Mouse (Mus musculus) heart, postnatal 0 days (tissue): ENCODE data around the gene Tifa. TPM values are rescaled to one million over a fixed set of nuclear protein-coding genes. Genes with fewer than 3 reads are reported as not detected.

Experiments
- ATAC-seq: fragments of 200-750 bp; cut with Nextera tagmentation; 2 replicates; pipeline ENCODE4 v1.8.0; 2017; ENCODE audit warnings: low read depth, moderate number of reproducible peaks, moderate library complexity; ENCODE audit not compliant: insufficient read depth
- DNase-seq: peaks from one replicate; pipeline ENCODE4 v3.0.0-alpha.2; 2016; ENCODE audit warnings: low spot score
- H3K27ac ChIP-seq: fragments of 300-500 bp; sonication (generic); 2 replicates; pipeline ENCODE4 v1.5.1; 2014; ENCODE audit warnings: low read depth, mild to moderate bottlenecking
- H3K27me3 ChIP-seq: fragments of 300-500 bp; sonication (generic); 2 replicates; pipeline ENCODE4 v1.6.1; 2014; ENCODE audit warnings: low read length, mixed read lengths; ENCODE audit not compliant: control insufficient read depth, insufficient read depth
- H3K36me3 ChIP-seq: fragments of 300-500 bp; sonication (generic); replicated peaks from 2 replicates; pipeline ENCODE4 v1.6.1; 2014; ENCODE audit warnings: low read length, mixed read lengths; ENCODE audit not compliant: control insufficient read depth, insufficient read depth
- H3K4me1 ChIP-seq: fragments of 300-500 bp; sonication (generic); 2 replicates; pipeline ENCODE4 v1.6.1; 2014; ENCODE audit warnings: antibody characterized with exemption; ENCODE audit not compliant: control insufficient read depth, insufficient read depth
- H3K4me2 ChIP-seq: fragments of 300-500 bp; sonication (generic); 2 replicates; pipeline ENCODE4 v1.6.1; 2014; ENCODE audit warnings: low read depth, mild to moderate bottlenecking, low read length, moderate library complexity
- H3K4me3 ChIP-seq: fragments of 300-500 bp; sonication (generic); 2 replicates; pipeline ENCODE4 v1.5.1; 2014; ENCODE audit warnings: low read depth, low read length
- H3K9ac ChIP-seq: fragments of 300-500 bp; sonication (generic); replicated peaks from 2 replicates; pipeline ENCODE4 v1.6.1; 2014; ENCODE audit warnings: low read depth, low read length, mixed read lengths
- H3K9me3 ChIP-seq: fragments of 300-500 bp; sonication (generic); replicated peaks from 2 replicates; pipeline ENCODE4 v1.6.1; 2016; ENCODE audit warnings: low read length; ENCODE audit not compliant: control insufficient read depth
- CTCF ChIP-seq: IDR thresholded peaks from 2 replicates; pipeline ENCODE4 v1.5.1; 2016; ENCODE audit warnings: antibody characterized with exemption, control low read depth, low read depth
- EP300 ChIP-seq: IDR thresholded peaks from 2 replicates; pipeline ENCODE4 v1.6.1; 2016; ENCODE audit warnings: antibody characterized with exemption, low read depth
- WGBS: fragments of 180-500 bp; shearing (Covaris S2); extraction: QIAGEN DNeasy Blood & Tissue Kit; methylation state at CpG from one replicate; pipeline ENCODE4 v1.1.7; 2014; 5-methylcytosine and 5-hydroxymethylcytosine counted together
- polyA plus RNA-seq: library from polyadenylated mRNA; unstranded; fragments of >200 nt; fragmentation: Nextera tagmentation; extraction: Ambion mirVana; gene quantifications from 2 replicates; pipeline ENCODE4 v1.2.1, GENCODE M21; 2015
- total RNA-seq: library from RNA; depleted of rRNA; stranded (reverse); fragments of >200 nt; gene quantifications from 2 replicates; pipeline ENCODE4 v1.2.3, GENCODE M21; 2014; ENCODE audit warnings: low replicate concordance

Tifa gene
- total and polyA plus RNA-seq, 2 experiments from 2014 or later, result 1.4 to 2.6 TPM

DNA sequence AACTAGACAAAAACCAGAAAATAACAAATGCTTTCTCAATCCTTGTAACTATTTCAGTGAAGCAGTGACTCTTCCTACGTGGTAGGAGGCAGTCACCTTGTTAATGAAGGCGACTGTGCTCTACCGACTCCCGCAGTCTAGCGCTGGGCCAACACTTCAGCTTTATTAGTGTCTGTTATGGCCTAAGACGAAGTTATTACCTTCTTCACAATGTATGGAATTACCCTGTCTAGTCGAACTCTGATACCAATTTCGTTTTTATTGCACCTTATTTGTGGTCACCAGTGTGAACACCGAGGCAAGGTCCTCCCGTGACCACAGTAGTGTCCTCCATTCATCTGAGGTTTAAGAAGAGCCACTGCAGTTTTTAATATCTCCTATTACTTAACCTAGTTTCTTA is 40.6 kb downstream of the Tifa start:
- H3K36me3 ChIP-seq, result 0 out of 2 replicates have a peak, but pooled peaks cover 4% of the 10 kb centered on the region
- no peak overlapping the region for H3K27ac ChIP-seq
- TF ChIP-seq EP300 (no peak), CTCF (no peak)
- ATAC-seq, result no peak
- DNase-seq, result no peak
- no peaks in the 10 kb centered on the region for H3K27me3 ChIP-seq
- no peak overlapping the region for H3K4me3 ChIP-seq
- no peaks in the 10 kb centered on the region for H3K4me1 ChIP-seq
- H3K9ac ChIP-seq, result no peak overlapping the region
- H3K9me3 ChIP-seq, result no peaks in the 10 kb centered on the region
- no peak overlapping the region for H3K4me2 ChIP-seq
- WGBS, result 87% methylated on average over 10 of the region's 10 CpGs

DNA sequence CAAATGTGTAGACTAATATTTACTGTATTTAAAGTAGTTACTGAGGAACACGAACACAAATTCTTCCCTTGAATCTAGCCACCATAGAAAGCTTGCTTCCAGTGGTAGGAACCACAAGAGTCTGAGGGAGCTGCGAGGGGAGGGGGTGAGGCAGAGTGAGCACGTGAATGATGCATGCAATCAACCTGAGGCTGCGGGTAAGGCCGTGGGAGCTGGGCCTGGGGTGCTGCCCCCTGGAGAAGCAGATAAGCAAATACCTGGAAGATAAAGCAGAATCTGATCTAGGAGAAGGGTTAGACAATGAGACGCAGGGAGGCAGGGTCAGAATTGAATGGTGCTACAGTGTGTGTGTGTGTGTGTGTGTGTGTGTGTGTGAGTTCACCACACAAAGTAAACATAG is 41.5 kb downstream of the Tifa start:
- DNase-seq (no peak), ATAC-seq (no peak)
- H3K9ac ChIP-seq, result no peak overlapping the region
- no peaks in the 10 kb centered on the region for H3K4me1 ChIP-seq
- no peaks in the 10 kb centered on the region for H3K27me3 ChIP-seq
- 0 out of 2 replicates have a peak, but pooled peaks cover 4% of the 10 kb centered on the region for H3K36me3 ChIP-seq
- 65% methylated on average over 6 of the region's 6 CpGs for WGBS
- H3K27ac ChIP-seq, result no peak overlapping the region
- H3K4me2 ChIP-seq, result no peak overlapping the region
- TF ChIP-seq EP300, result no peak
- no peak for TF ChIP-seq CTCF
- no peaks in the 10 kb centered on the region for H3K9me3 ChIP-seq
- no peak overlapping the region for H3K4me3 ChIP-seq

DNA sequence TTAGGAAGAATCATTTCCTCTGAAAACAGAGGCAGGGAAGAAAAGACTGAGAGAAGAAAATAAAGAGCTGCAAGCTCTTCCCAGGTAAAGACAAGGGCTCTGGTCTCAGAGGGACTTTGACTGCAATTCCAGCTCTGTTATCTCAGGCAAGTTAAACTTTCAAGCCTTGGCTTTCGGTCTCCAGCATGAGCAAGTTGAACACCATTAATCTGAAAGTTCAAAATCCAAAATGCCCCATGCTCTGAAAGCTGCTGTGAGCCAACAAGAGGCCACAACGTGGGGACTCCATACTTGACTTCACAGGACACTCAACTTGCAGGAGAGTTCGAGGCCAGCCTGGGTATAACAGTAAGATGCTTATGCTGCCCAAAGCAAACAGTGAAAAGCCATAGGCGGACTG is 44.4 kb downstream of the Tifa start:
- Histone ChIP-seq H3K27ac (no peak overlapping the region), H3K4me3 (no peak overlapping the region), H3K27me3 (0 out of 2 replicates have a peak, but pooled peaks cover 2% of the 10 kb centered on the region), H3K4me1 (0 out of 2 replicates have a peak, but pooled peaks cover 9% of the 10 kb centered on the region), H3K36me3 (0 out of 2 replicates have a peak, but pooled peaks cover 4% of the 10 kb centered on the region), H3K9ac (no peak overlapping the region), H3K4me2 (no peak overlapping the region), H3K9me3 (no peaks in the 10 kb centered on the region)
- WGBS, result 78% methylated on average over 4 of the region's 4 CpGs
- ATAC-seq (no peak), DNase-seq (no peak)
- TF ChIP-seq CTCF (no peak), EP300 (no peak)

DNA sequence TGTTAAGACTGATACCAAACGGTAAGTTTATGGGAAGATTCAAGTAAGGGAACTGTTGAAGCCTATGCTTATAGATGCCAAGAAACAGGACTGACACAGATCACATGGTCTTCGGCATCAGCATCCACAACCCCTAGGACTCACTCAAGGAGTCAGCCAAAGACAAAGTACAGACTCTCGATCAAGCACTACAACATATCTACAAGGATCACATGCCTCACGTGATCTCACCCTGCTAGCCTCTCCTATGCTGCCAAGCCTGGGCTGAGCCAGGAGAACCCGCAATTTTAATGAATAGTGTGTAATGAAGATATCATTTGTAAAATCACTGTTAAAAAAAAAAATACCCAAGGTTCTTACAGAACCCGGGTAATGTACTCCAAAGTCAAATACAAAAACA is 46.0 kb downstream of the Tifa start:
- Histone ChIP-seq H3K9me3 (no peaks in the 10 kb centered on the region), H3K36me3 (0 out of 2 replicates have a peak, but pooled peaks cover 4% of the 10 kb centered on the region), H3K4me3 (no peak overlapping the region), H3K27me3 (0 out of 2 replicates have a peak, but pooled peaks cover 2% of the 10 kb centered on the region), H3K27ac (no peak overlapping the region), H3K9ac (no peak overlapping the region), H3K4me1 (0 out of 2 replicates have a peak, but pooled peaks cover 9% of the 10 kb centered on the region), H3K4me2 (no peak overlapping the region)
- TF ChIP-seq CTCF (no peak), EP300 (no peak)
- 54% methylated on average over 6 of the region's 6 CpGs for WGBS
- DNase-seq (no peak), ATAC-seq (no peak)

DNA sequence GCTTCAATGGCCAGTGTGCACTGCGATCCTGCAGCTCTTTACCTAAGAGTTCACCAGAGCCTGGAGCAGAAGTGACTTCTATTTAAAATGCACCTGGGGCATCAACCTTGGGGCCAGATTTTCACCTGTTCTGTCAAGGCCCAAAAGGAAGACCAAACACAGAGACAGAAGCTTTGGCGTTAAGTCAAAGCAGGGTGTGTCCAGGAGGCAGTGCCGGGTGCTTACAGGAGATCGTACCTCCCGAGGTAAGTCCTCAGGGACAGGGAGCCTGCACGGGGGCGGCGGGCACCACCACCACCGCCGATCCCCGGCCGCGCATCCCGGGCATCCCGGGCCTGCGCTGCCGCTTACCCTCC is 47.2 kb downstream of the Tifa start:
- Histone ChIP-seq H3K4me1 (0 out of 2 replicates have a peak, but pooled peaks cover 9% of the 10 kb centered on the region), H3K9ac (peak overlapping the region; percentile 77), H3K4me3 (peak overlapping the region; percentile 93), H3K27me3 (0 out of 2 replicates have a peak, but pooled peaks cover 5% of the 10 kb centered on the region), H3K36me3 (no peaks in the 10 kb centered on the region), H3K27ac (peak overlapping the region; percentile 93), H3K9me3 (no peaks in the 10 kb centered on the region), H3K4me2 (peak overlapping the region; percentile 94)
- peak; percentile 6 for DNase-seq
- ATAC-seq, result no peak
- TF ChIP-seq CTCF, result no peak
- TF ChIP-seq EP300, result no peak
- WGBS, result 1% methylated on average over 17 of the region's 17 CpGs

DNA sequence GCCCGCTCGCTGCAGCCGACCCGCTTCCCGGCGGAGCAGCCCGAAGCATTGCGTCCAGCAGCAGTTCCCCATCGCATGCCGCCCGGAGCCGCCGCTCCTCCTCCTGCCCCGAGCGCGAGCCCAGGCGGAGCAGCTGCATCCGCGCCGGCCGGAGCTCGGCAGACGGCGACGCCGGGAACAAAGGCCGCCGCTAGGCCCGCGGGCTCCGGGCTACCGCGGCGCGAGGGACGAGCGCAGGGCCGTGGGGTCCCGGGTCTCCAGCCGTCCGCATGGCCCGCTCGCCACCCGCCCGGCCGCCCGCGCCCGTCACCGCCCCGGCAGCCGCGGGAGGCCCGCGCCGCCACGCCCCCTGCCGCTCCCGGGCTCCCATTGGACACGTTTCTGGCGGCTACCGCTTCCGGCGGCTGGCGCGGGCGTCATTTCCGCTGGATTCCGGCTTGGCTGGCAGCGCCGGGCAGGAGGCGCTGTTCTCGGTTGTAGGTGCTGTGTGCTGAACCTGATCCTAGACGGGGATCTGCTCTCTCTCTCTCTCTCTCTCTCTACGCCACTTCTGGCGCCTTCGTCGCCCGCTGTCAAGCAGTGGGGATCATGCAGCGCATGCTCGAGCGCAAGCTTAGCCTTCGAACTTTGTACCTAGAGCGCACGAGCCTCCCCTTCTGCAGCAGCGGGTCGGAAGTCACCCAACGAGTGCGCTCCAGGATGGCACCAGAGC is 47.7 kb downstream of the Tifa start, which contains the start of gene Ap1ar:
Gene Ap1ar, minus strand, starts transcription at position 370 of the 712 bp plus-strand sequence.
- 0 out of 2 replicates have a peak, but pooled peaks cover 9% of the 10 kb centered on the region for H3K4me1 ChIP-seq
- 0% methylated on average over 76 of the region's 89 CpGs for WGBS
- DNase-seq, result peak; percentile 97
- H3K9me3 ChIP-seq, result no peaks in the 10 kb centered on the region
- H3K4me2 ChIP-seq, result peak within 1 kb of the TSS; percentile 94
- TF ChIP-seq CTCF (peak; percentile 65), EP300 (peak; percentile 64; the same call in 1 of the 2 replicates)
- 0 out of 2 replicates have a peak, but pooled peaks cover 5% of the 10 kb centered on the region for H3K27me3 ChIP-seq
- H3K27ac ChIP-seq, result peak within 1 kb of the TSS; percentile 93
- peak within 1 kb of the TSS; percentile 77 for H3K9ac ChIP-seq
- H3K36me3 ChIP-seq, result no peaks in the 10 kb centered on the region
- H3K4me3 ChIP-seq, result peak within 1 kb of the TSS; percentile 93
- ATAC-seq, result peak; percentile 98
